Mouse (Mus musculus): ENCODE data around the gene Dazap1.

DNA sequence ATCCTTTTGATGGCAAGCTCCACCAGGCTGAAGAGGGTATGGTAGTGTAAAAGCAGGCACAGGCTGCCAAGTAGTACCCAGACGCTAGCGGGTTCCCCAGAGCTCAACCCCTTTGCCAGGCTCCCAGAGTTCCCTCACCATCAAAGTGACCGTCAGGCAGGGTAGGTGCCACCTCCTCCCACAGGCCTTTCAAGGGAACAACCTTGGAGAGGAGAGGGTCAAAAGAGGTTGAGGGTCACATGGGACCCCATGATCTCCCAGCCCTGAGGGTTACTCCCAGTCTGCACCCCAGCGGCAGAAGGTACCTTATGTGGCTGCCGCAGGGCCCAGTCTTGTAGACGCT lies 1.9 kb upstream of the Dazap1 start:
- TF ChIP-seq CTCF (conservative IDR thresholded peaks at IDR 0.05; ENCODE audit: insufficient read depth, insufficient read length, low read depth, low read length) (no peak), POLR2A (IDR thresholded peaks at IDR 0.05; ENCODE audit: low read depth, low read length) (no peak)

Measured in kidney, adult 2 months (tissue).